Mouse (Mus musculus): ENCODE measurements around the gene Brf1. TPM values are rescaled to one million over a fixed set of nuclear protein-coding genes. Genes with fewer than 3 reads are reported as not detected.

The Brf1 gene
- polyA plus RNA-seq, 1 experiment from 2014 or later = 53.8 TPM

DNA sequence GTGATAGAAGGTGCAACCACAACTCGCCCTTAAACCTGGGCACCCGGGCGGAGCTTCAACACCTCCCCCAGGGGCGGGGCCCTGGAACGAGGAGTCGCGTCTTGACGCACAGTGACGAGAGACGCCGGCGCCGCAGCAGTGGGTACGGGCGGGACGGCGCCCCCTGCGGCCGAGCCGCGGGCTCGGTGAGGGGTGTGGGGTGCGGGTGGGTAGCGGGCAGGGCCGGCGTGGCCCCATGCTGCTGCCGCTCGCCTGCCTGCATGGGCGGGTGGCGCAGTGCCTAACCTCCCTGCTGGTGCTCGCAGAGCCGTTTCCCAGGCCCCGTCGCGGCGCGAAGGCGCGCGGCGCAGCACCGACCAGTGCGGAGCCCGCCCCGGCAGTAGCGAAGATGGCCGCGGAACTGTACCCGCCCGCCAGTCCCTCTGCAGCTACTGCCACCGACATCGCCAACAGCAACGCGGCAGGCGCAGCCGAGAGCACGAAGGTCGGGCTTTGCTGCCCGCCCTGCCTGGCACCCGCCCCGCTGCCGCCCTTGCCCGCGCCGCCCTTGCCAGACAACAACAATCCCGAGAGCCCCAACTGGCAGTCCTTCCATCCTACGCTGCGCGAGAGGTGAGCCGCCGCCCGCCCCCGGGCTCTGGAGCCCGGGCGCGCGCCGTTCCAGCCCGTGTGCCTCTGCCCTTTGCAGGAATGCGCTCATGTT lies 24.0 kb downstream of the Brf1 start, which contains the start of gene Btbd6:
TSS of gene Btbd6 (plus strand) at position 112 of the 703 bp plus-strand sequence.
- under 1% methylated on average over 72 of the region's 80 CpGs for WGBS
- Histone ChIP-seq H3K27me3 (replicated peaks; ENCODE audit: control insufficient read depth, insufficient read depth, low read length) (no peaks in the 10 kb centered on the region), H3K4me3 (ENCODE audit: low read depth, low read length) (peak within 1 kb of the TSS; percentile 47), H3K4me2 (ENCODE audit: low read length) (peak within 1 kb of the TSS; percentile 67), H3K36me3 (ENCODE audit: control insufficient read depth, insufficient read depth, low read length) (peaks cover 69% of the 10 kb centered on the region), H3K4me1 (replicated peaks; ENCODE audit: control insufficient read depth, insufficient read depth, low read length) (peaks cover 5% of the 10 kb centered on the region), H3K27ac (ENCODE audit: low read depth) (peak within 1 kb of the TSS; percentile 60; the same call in 1 of the 2 replicates), H3K9me3 (ENCODE audit: control insufficient read depth, low read length) (no peaks in the 10 kb centered on the region), H3K9ac (ENCODE audit: low read length) (peak within 1 kb of the TSS; percentile 57)
- DNase-seq (ENCODE audit: low spot score) (peak; percentile 90), ATAC-seq (replicated peaks; ENCODE audit: low FRiP score, low TSS enrichment, low read depth) (peak; percentile 96)

DNA sequence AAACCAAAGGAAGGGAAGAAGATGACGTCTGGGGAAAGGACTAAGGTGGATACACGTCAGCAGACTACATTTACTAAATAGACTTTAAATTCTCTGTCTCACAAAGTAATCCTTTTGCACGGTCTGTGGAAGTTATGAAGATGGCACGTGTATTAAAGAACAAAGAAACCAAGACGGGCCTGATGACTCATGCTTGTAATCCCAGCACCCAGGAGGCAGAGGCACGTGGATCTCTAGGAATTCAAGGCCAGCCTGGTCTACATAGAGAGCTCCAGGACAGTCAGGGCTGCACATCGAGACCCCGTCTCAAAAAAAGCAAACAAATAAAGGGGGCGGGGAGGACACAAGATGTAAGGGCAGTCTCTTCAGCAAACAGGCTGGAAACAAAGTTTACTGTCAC lies 25.8 kb downstream of the Brf1 start:
- H3K4me2 ChIP-seq (ENCODE audit: low read length) = no peak overlapping the region
- DNase-seq (ENCODE audit: low spot score) (no peak), ATAC-seq (replicated peaks; ENCODE audit: low FRiP score, low TSS enrichment, low read depth) (no peak)
- H3K4me3 ChIP-seq (ENCODE audit: low read depth, low read length) = no peak overlapping the region
- H3K36me3 ChIP-seq (ENCODE audit: control insufficient read depth, insufficient read depth, low read length) = peaks cover 68% of the 10 kb centered on the region
- H3K9ac ChIP-seq (ENCODE audit: low read length) = no peak overlapping the region
- H3K9me3 ChIP-seq (ENCODE audit: control insufficient read depth, low read length) = no peaks in the 10 kb centered on the region
- H3K27ac ChIP-seq (ENCODE audit: low read depth) = no peak overlapping the region
- 84% methylated on average over 9 of the region's 9 CpGs for WGBS
- H3K27me3 ChIP-seq (replicated peaks; ENCODE audit: control insufficient read depth, insufficient read depth, low read length) = no peaks in the 10 kb centered on the region
- H3K4me1 ChIP-seq (replicated peaks; ENCODE audit: control insufficient read depth, insufficient read depth, low read length) = peaks cover 5% of the 10 kb centered on the region

DNA sequence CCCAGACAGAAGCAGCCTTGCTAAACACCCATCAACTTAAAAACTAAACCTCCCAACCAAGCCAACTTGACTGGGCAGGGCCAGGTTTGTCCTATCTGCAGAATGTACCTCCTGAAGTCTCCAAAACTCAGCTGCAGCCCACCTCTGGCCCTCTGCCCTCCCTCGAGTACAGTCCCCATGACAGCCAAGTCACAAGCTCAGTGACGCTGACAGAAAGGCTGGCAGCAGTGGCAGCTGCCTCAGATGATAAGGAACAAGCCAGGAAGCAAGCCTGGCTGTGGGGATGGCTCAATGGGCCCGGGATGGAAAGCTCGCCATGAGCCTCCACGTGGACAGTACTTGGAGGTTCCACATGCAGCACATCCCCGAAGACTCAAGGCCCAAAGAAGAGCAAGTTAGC lies 30.9 kb downstream of the Brf1 start:
- ATAC-seq (replicated peaks; ENCODE audit: low FRiP score, low TSS enrichment, low read depth) (no peak), DNase-seq (ENCODE audit: low spot score) (no peak)
- Histone ChIP-seq H3K9me3 (ENCODE audit: control insufficient read depth, low read length) (no peaks in the 10 kb centered on the region), H3K27me3 (replicated peaks; ENCODE audit: control insufficient read depth, insufficient read depth, low read length) (no peaks in the 10 kb centered on the region), H3K4me3 (ENCODE audit: low read depth, low read length) (no peak overlapping the region), H3K4me1 (replicated peaks; ENCODE audit: control insufficient read depth, insufficient read depth, low read length) (no peaks in the 10 kb centered on the region), H3K36me3 (ENCODE audit: control insufficient read depth, insufficient read depth, low read length) (peaks cover 96% of the 10 kb centered on the region), H3K27ac (ENCODE audit: low read depth) (no peak overlapping the region), H3K4me2 (ENCODE audit: low read length) (no peak overlapping the region), H3K9ac (ENCODE audit: low read length) (no peak overlapping the region)
- 88% methylated on average over 6 of the region's 6 CpGs for WGBS

DNA sequence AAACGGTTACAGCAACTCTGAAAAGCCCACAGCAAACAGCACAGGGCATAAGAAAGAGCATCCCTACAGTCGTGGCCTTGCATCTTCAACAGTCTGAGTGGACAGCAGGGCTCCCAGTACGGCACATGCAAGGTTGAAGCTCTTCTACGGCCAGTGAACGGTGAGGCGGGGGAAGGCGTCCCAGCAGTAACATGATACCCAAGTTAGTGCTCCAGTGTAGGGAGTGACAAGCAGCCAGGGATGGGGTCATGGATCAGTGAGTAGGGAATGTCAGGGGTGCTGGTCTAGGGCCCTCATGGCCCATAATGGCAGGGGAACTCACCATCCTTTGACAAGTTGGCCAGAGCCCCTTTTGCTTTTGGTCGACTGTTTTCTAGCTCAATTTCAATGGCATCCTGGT lies 31.6 kb downstream of the Brf1 start:
- H3K9ac ChIP-seq (ENCODE audit: low read length) = no peak overlapping the region
- DNase-seq (ENCODE audit: low spot score) = no peak

DNA sequence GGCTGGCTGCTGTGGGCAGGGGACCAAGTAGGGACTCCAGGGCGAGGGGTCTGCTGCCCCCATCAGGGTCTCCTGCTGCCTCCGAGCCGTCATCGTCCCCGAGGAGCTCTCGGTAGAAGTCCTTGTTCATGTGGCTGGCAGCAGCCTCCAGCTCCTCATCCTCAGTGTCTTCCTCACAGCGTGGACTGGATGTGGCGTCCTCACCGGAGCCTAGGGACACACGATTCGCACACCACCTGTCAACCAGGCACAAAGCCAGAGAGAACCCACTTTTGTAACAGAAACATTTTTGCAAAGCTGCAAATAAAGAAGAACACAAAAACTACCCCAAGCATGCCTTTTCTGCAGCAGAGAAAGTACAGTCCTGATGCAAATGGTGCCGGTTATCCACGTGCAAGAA lies 34.7 kb downstream of the Brf1 start:
- Histone ChIP-seq H3K27ac (ENCODE audit: low read depth) (no peak overlapping the region), H3K9me3 (ENCODE audit: control insufficient read depth, low read length) (no peaks in the 10 kb centered on the region), H3K27me3 (replicated peaks; ENCODE audit: control insufficient read depth, insufficient read depth, low read length) (no peaks in the 10 kb centered on the region), H3K36me3 (ENCODE audit: control insufficient read depth, insufficient read depth, low read length) (peaks cover 99% of the 10 kb centered on the region), H3K4me2 (ENCODE audit: low read length) (no peak overlapping the region), H3K9ac (ENCODE audit: low read length) (no peak overlapping the region), H3K4me3 (ENCODE audit: low read depth, low read length) (no peak overlapping the region), H3K4me1 (replicated peaks; ENCODE audit: control insufficient read depth, insufficient read depth, low read length) (no peaks in the 10 kb centered on the region)
- 92% methylated on average over 13 of the region's 13 CpGs for WGBS
- DNase-seq (ENCODE audit: low spot score) = no peak
- ATAC-seq (replicated peaks; ENCODE audit: low FRiP score, low TSS enrichment, low read depth) = no peak

More for the DNA sequence above, 31.6 kb downstream of the Brf1 start:
- Histone ChIP-seq H3K4me1 (replicated peaks; ENCODE audit: control insufficient read depth, insufficient read depth, low read length) (no peaks in the 10 kb centered on the region), H3K4me3 (ENCODE audit: low read depth, low read length) (no peak overlapping the region), H3K4me2 (ENCODE audit: low read length) (no peak overlapping the region), H3K27ac (ENCODE audit: low read depth) (no peak overlapping the region), H3K9me3 (ENCODE audit: control insufficient read depth, low read length) (no peaks in the 10 kb centered on the region), H3K27me3 (replicated peaks; ENCODE audit: control insufficient read depth, insufficient read depth, low read length) (no peaks in the 10 kb centered on the region), H3K36me3 (ENCODE audit: control insufficient read depth, insufficient read depth, low read length) (peaks cover 99% of the 10 kb centered on the region)
- WGBS = 68% methylated on average over 8 of the region's 8 CpGs
- ATAC-seq (replicated peaks; ENCODE audit: low FRiP score, low TSS enrichment, low read depth) = no peak

DNA sequence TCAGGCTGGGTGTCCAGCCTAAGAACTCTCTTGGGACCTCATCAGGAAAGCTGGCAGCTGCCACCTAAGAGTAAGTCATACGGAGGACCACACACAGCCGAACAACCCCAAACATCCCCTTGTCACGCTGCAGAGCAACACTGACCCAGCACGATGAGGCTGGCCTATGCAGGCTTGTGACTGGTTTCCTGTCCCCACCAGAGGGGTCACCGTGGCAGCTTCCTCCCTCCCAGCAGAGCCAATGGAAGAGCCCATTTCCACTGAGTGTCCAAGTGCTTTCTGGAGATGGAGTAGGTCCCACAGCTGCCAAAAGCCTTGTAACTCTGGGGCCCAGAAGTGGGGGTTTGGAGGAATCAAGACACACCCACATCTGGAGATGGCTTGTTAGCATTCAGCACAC lies 38.6 kb downstream of the Brf1 start:
- no peaks in the 10 kb centered on the region for H3K9me3 ChIP-seq (ENCODE audit: control insufficient read depth, low read length)
- no peak overlapping the region for H3K9ac ChIP-seq (ENCODE audit: low read length)
- no peaks in the 10 kb centered on the region for H3K27me3 ChIP-seq (replicated peaks; ENCODE audit: control insufficient read depth, insufficient read depth, low read length)
- no peak overlapping the region for H3K4me2 ChIP-seq (ENCODE audit: low read length)
- no peak for DNase-seq (ENCODE audit: low spot score)
- WGBS = 89% methylated on average over 5 of the region's 5 CpGs
- no peak overlapping the region for H3K4me3 ChIP-seq (ENCODE audit: low read depth, low read length)
- H3K27ac ChIP-seq (ENCODE audit: low read depth) = no peak overlapping the region
- H3K4me1 ChIP-seq (replicated peaks; ENCODE audit: control insufficient read depth, insufficient read depth, low read length) = no peaks in the 10 kb centered on the region
- peaks cover 80% of the 10 kb centered on the region for H3K36me3 ChIP-seq (ENCODE audit: control insufficient read depth, insufficient read depth, low read length)
- ATAC-seq (replicated peaks; ENCODE audit: low FRiP score, low TSS enrichment, low read depth) = no peak

DNA sequence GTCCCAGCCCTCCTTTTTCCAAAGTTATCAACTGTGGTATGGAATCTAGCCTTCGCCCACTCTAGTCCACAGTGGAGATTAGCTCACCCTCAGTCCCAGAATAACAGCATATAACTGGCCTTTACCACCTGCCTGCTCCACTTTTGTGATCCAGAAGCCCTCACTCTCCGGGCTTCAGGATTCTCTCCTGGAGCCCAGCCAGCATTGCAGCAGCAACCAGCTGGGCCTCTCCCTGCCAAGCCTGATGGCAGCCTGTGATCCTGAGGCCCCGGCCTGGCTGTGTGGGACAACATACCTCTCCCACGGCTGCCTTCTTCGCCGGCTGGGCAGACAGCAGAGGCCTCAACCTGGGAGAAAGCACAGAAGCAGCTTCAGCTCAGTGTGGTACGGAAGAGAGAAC lies 39.1 kb downstream of the Brf1 start:
- 78% methylated on average over 7 of the region's 7 CpGs for WGBS

DNA sequence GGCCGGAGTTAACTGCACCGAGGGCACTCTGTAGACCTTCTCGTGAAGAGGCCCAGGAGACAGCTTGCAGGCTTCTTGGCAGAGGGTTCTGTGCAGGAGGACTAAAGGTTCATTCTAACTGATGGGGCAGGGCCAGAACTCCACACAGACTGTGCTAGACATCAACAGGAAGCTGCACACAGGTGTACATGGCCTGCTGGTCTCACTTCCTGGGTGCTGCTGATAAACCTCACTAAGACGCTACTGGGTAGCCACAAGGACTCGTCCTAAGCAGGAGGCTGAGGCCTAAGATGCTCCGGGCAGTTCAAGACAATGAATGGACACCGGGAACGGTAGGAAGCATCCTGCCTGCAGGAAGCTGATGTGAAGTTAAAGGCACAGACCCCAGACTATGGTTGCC lies 41.1 kb downstream of the Brf1 start:
- Histone ChIP-seq H3K27ac (ENCODE audit: low read depth) (no peak overlapping the region), H3K4me3 (ENCODE audit: low read depth, low read length) (no peak overlapping the region), H3K4me2 (ENCODE audit: low read length) (no peak overlapping the region), H3K9me3 (ENCODE audit: control insufficient read depth, low read length) (no peaks in the 10 kb centered on the region), H3K4me1 (replicated peaks; ENCODE audit: control insufficient read depth, insufficient read depth, low read length) (no peaks in the 10 kb centered on the region), H3K36me3 (ENCODE audit: control insufficient read depth, insufficient read depth, low read length) (peaks cover 55% of the 10 kb centered on the region), H3K27me3 (replicated peaks; ENCODE audit: control insufficient read depth, insufficient read depth, low read length) (no peaks in the 10 kb centered on the region), H3K9ac (ENCODE audit: low read length) (no peak overlapping the region)
- DNase-seq (ENCODE audit: low spot score) = no peak
- 83% methylated on average over 8 of the region's 8 CpGs for WGBS
- no peak for ATAC-seq (replicated peaks; ENCODE audit: low FRiP score, low TSS enrichment, low read depth)

More for the DNA sequence above, 39.1 kb downstream of the Brf1 start:
- Histone ChIP-seq H3K27ac (ENCODE audit: low read depth) (no peak overlapping the region), H3K9ac (ENCODE audit: low read length) (peak overlapping the region; percentile 15; the same call in 1 of the 2 replicates), H3K4me2 (ENCODE audit: low read length) (no peak overlapping the region), H3K4me3 (ENCODE audit: low read depth, low read length) (no peak overlapping the region), H3K9me3 (ENCODE audit: control insufficient read depth, low read length) (no peaks in the 10 kb centered on the region), H3K27me3 (replicated peaks; ENCODE audit: control insufficient read depth, insufficient read depth, low read length) (no peaks in the 10 kb centered on the region), H3K4me1 (replicated peaks; ENCODE audit: control insufficient read depth, insufficient read depth, low read length) (no peaks in the 10 kb centered on the region), H3K36me3 (ENCODE audit: control insufficient read depth, insufficient read depth, low read length) (peaks cover 75% of the 10 kb centered on the region)
- ATAC-seq (replicated peaks; ENCODE audit: low FRiP score, low TSS enrichment, low read depth) (no peak), DNase-seq (ENCODE audit: low spot score) (no peak)

DNA sequence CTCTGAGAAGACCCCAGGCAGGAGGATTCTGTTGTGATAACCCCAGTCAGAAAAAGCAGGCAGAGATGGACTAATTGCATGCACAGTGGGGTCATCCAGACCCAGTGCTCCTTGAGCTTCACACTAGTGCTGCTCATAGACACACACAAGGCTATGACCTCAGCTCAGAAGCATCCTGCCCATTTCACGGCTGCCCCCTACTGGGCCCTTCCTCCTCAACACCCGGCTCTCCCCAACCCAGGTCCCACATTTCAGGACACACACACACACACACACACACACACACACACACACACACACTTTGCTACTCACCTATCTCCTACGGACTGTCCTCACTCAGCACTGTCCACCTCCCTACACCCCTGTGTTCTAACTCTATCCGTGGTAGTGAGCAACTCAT lies 42.2 kb downstream of the Brf1 start:
- Histone ChIP-seq H3K4me1 (replicated peaks; ENCODE audit: control insufficient read depth, insufficient read depth, low read length) (no peaks in the 10 kb centered on the region), H3K36me3 (ENCODE audit: control insufficient read depth, insufficient read depth, low read length) (peaks cover 44% of the 10 kb centered on the region), H3K27me3 (replicated peaks; ENCODE audit: control insufficient read depth, insufficient read depth, low read length) (no peaks in the 10 kb centered on the region), H3K4me2 (ENCODE audit: low read length) (no peak overlapping the region), H3K9me3 (ENCODE audit: control insufficient read depth, low read length) (no peaks in the 10 kb centered on the region), H3K4me3 (ENCODE audit: low read depth, low read length) (no peak overlapping the region), H3K9ac (ENCODE audit: low read length) (no peak overlapping the region), H3K27ac (ENCODE audit: low read depth) (no peak overlapping the region)
- no peak for DNase-seq (ENCODE audit: low spot score)
- WGBS = 31% methylated on average over 4 of the region's 4 CpGs
- ATAC-seq (replicated peaks; ENCODE audit: low FRiP score, low TSS enrichment, low read depth) = peak; percentile 65

Data from intestine, embryonic 14.5 days (tissue).